Mouse (Mus musculus) testis, adult 2 months (tissue): ENCODE data around the gene Nos1ap.

Source experiments
- CTCF ChIP-seq: fragments of 200-500 bp; IDR thresholded peaks from 2 replicates; pipeline ENCODE4 v1.5.1; 2012; ENCODE audit warnings: low read depth, mild to moderate bottlenecking, inconsistent platforms, low read length, moderate library complexity; ENCODE audit not compliant: control insufficient read depth, insufficient read depth, insufficient replicate concordance
- POLR2A ChIP-seq: fragments of 200-500 bp; IDR thresholded peaks from 2 replicates; pipeline ENCODE4 v1.6.1; 2012; ENCODE audit warnings: low read depth, mild to moderate bottlenecking, inconsistent platforms, low read length, moderate library complexity; ENCODE audit not compliant: control insufficient read depth

DNA sequence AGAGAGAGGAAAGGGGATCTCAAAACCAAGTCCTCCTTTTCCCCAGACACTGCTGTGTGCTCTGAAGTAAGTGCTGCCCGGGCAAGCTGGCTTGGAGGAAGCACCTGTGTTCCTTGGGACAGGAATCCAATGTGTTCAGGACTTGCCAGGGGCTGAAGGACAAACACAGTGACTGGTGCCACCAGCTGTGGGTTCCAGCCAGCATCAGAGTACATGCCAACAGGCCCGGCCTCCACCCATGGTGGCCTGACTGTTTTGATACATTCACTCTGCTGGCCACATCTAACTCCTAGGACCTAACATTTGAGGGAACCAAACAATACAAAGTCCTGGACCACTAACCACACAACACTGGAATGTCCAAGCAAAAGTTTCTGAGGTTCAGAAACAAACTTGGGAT, 194.6 kb downstream of the Nos1ap start:
- TF ChIP-seq CTCF (no peak), POLR2A (no peak)
